Mouse (Mus musculus) embryonic fibroblast, embryonic 13.5 days (primary cell): ENCODE results near the gene Enox1.

Experiments used
- CTCF ChIP-seq: IDR thresholded peaks from 2 replicates; pipeline ENCODE4 v1.5.1; 2011; ENCODE audit warnings: mild to moderate bottlenecking, control low read depth, low read length, moderate library complexity, borderline replicate concordance; ENCODE audit not compliant: insufficient read depth
- POLR2A ChIP-seq: IDR thresholded peaks from 2 replicates; pipeline ENCODE4 v1.6.1; 2011; ENCODE audit warnings: low read depth, mild to moderate bottlenecking, control low read depth, low read length, moderate library complexity

DNA sequence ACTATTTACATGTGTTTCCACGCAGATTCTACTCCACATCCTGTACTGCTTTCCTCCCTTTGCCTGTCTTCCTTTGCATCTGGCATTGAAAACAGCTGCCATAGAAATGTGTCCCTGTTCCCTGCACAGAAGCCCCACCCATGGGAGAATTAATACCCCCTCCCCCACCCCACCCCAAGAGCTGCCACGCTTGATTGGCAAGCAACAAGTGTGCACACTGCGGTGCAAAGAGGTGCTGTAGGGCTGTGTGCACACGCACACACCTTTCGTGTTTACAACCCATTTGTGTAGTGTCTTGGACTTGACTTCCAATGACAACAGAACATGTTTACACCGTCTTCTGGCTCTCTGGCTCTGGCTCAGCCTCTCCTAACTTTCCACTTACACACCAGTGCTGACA, 154.9 kb downstream of the Enox1 start:
- TF ChIP-seq POLR2A: no peak
- TF ChIP-seq CTCF: no peak
